Mouse (Mus musculus): ENCODE results near the gene Faf1. TPM values are rescaled to one million over a fixed set of nuclear protein-coding genes. Genes with fewer than 3 reads are reported as not detected.

Gene Faf1
- polyA plus RNA-seq, 1 experiment from 2014 or later = 30.3 TPM

DNA sequence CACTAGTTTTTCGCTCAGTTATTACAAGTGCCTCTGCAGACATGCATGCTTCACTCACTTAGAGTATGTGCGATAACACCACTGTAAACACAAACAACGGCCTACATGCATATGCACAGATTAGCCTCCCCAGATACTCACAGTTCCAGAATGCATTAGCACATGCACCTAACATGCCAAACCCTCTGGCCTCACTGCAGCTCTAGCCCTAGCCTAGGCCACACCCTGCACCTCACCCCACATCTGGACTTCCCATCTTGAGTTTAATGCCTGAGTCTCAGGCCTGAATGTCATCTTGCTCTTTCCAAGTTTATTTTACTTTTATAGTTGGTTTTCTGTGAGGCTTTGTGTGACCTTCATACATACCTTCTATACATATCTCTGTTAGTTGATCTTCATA lies 272.9 kb downstream of the Faf1 start:
- 86% methylated on average over 3 of the region's 3 CpGs for WGBS
- TF ChIP-seq CTCF (IDR thresholded peaks at IDR 0.05; ENCODE audit: low read depth) = no peak
- Histone ChIP-seq H3K4me2 (no peak overlapping the region), H3K9ac (no peak overlapping the region), H3K27ac (ENCODE audit: low read depth) (no peak overlapping the region), H3K36me3 (ENCODE audit: insufficient read depth) (no peaks in the 10 kb centered on the region), H3K27me3 (ENCODE audit: insufficient read depth, low read length) (no peaks in the 10 kb centered on the region), H3K4me3 (ENCODE audit: low read depth, low read length) (no peak overlapping the region), H3K9me3 (ENCODE audit: low read depth, low read length) (no peaks in the 10 kb centered on the region), H3K4me1 (ENCODE audit: insufficient read depth) (no peaks in the 10 kb centered on the region)
- DNase-seq = no peak
- no peak for ATAC-seq (ENCODE audit: insufficient read depth)

- TF ChIP-seq CTCF (IDR thresholded peaks at IDR 0.05; ENCODE audit: low read depth) = no peak
- H3K4me2 ChIP-seq = no peak overlapping the region
- H3K27me3 ChIP-seq (ENCODE audit: insufficient read depth, low read length) = no peaks in the 10 kb centered on the region
- no peak overlapping the region for H3K9ac ChIP-seq
- no peak overlapping the region for H3K4me3 ChIP-seq (ENCODE audit: low read depth, low read length)
- H3K36me3 ChIP-seq (ENCODE audit: insufficient read depth) = no peaks in the 10 kb centered on the region
- no peaks in the 10 kb centered on the region for H3K9me3 ChIP-seq (ENCODE audit: low read depth, low read length)
- H3K4me1 ChIP-seq (ENCODE audit: insufficient read depth) = no peaks in the 10 kb centered on the region
- DNase-seq (no peak), ATAC-seq (ENCODE audit: insufficient read depth) (no peak)
- WGBS = 74% methylated on average over 1 of the region's 1 CpGs
- H3K27ac ChIP-seq (ENCODE audit: low read depth) = no peak overlapping the region
Observed at GRCm38 (mm10) chr4:109953509-109953908, 277.1 kb downstream of the Faf1 start.

GRCm38 (mm10) chr4:109960201-109960935 lies 284.0 kb downstream of the Faf1 start:
- 50% methylated on average over 5 of the region's 5 CpGs for WGBS
- Histone ChIP-seq H3K9ac (no peak overlapping the region), H3K27me3 (ENCODE audit: insufficient read depth, low read length) (no peaks in the 10 kb centered on the region), H3K4me1 (ENCODE audit: insufficient read depth) (no peaks in the 10 kb centered on the region), H3K4me2 (no peak overlapping the region), H3K27ac (ENCODE audit: low read depth) (no peak overlapping the region), H3K4me3 (ENCODE audit: low read depth, low read length) (no peak overlapping the region), H3K9me3 (ENCODE audit: low read depth, low read length) (no peaks in the 10 kb centered on the region), H3K36me3 (ENCODE audit: insufficient read depth) (0 out of 2 replicates have a peak, but pooled peaks cover 3% of the 10 kb centered on the region)
- ATAC-seq (ENCODE audit: insufficient read depth) (no peak), DNase-seq (no peak)
- TF ChIP-seq CTCF (IDR thresholded peaks at IDR 0.05; ENCODE audit: low read depth) = no peak

- Histone ChIP-seq H3K4me1 (ENCODE audit: insufficient read depth) (no peaks in the 10 kb centered on the region), H3K4me3 (ENCODE audit: low read depth, low read length) (no peak overlapping the region), H3K9ac (no peak overlapping the region), H3K9me3 (ENCODE audit: low read depth, low read length) (no peaks in the 10 kb centered on the region), H3K27ac (ENCODE audit: low read depth) (no peak overlapping the region), H3K4me2 (no peak overlapping the region), H3K27me3 (ENCODE audit: insufficient read depth, low read length) (no peaks in the 10 kb centered on the region), H3K36me3 (ENCODE audit: insufficient read depth) (0 out of 2 replicates have a peak, but pooled peaks cover 3% of the 10 kb centered on the region)
- WGBS = 75% methylated on average over 5 of the region's 5 CpGs
- DNase-seq = no peak
- no peak for ATAC-seq (ENCODE audit: insufficient read depth)
- TF ChIP-seq CTCF (IDR thresholded peaks at IDR 0.05; ENCODE audit: low read depth) = no peak
Observed at GRCm38 (mm10) chr4:109963570-109964279, 287.3 kb downstream of the Faf1 start.

- 83% methylated on average over 5 of the region's 5 CpGs for WGBS
- DNase-seq (no peak), ATAC-seq (ENCODE audit: insufficient read depth) (no peak)
- Histone ChIP-seq H3K27me3 (ENCODE audit: insufficient read depth, low read length) (peaks cover 41% of the 10 kb centered on the region), H3K36me3 (ENCODE audit: insufficient read depth) (no peaks in the 10 kb centered on the region), H3K27ac (ENCODE audit: low read depth) (no peak overlapping the region), H3K4me1 (ENCODE audit: insufficient read depth) (no peaks in the 10 kb centered on the region), H3K9me3 (ENCODE audit: low read depth, low read length) (no peaks in the 10 kb centered on the region), H3K4me2 (no peak overlapping the region), H3K4me3 (ENCODE audit: low read depth, low read length) (no peak overlapping the region), H3K9ac (no peak overlapping the region)
- TF ChIP-seq CTCF (IDR thresholded peaks at IDR 0.05; ENCODE audit: low read depth) = no peak
Observed at GRCm38 (mm10) chr4:109969561-109969960, 293.2 kb downstream of the Faf1 start.

GRCm38 (mm10) chr4:109973991-109974654 lies 297.7 kb downstream of the Faf1 start:
- H3K9me3 ChIP-seq (ENCODE audit: low read depth, low read length) = no peaks in the 10 kb centered on the region
- no peak overlapping the region for H3K9ac ChIP-seq
- no peak for TF ChIP-seq CTCF (IDR thresholded peaks at IDR 0.05; ENCODE audit: low read depth)
- peaks cover 86% of the 10 kb centered on the region for H3K27me3 ChIP-seq (ENCODE audit: insufficient read depth, low read length)
- H3K4me3 ChIP-seq (ENCODE audit: low read depth, low read length) = no peak overlapping the region
- no peak overlapping the region for H3K27ac ChIP-seq (ENCODE audit: low read depth)
- no peaks in the 10 kb centered on the region for H3K4me1 ChIP-seq (ENCODE audit: insufficient read depth)
- 1% methylated on average over 20 of the region's 20 CpGs for WGBS
- no peaks in the 10 kb centered on the region for H3K36me3 ChIP-seq (ENCODE audit: insufficient read depth)
- ATAC-seq (ENCODE audit: insufficient read depth) (no peak), DNase-seq (no peak)
- H3K4me2 ChIP-seq = no peak overlapping the region
